In genomic region chr15:87711790-87712189, GRCm38 (mm10) we compare ENCODE assay signal across 24 mouse cellular contexts.
DNase-seq lines count a peak whose midpoint lies in the region; ATAC-seq lines count a peak whose summit lies in the region.
"Had no signal": no experiment of that assay in that cellular context is flagged by ENCODE, and none has a peak within 500 bp of the region (broad histone marks: within the 10 kb centered on the region; RNA-seq: fewer than 3 reads in every experiment).

No protein-coding gene starts in this region.

- no peak overlapping the region for H3K4me2 ChIP-seq in hindbrain, embryonic 12.5 days (replicated peaks)
- H3K4me2 ChIP-seq in hindbrain, embryonic 11.5 days (replicated peaks; ENCODE audit: low read depth, low read length), result no peak overlapping the region
- no peak overlapping the region for H3K4me2 ChIP-seq in midbrain, embryonic 16.5 days (ENCODE audit: low read length)
- H3K4me2 ChIP-seq in midbrain, embryonic 13.5 days (replicated peaks), result no peak overlapping the region
- H3K4me2 ChIP-seq in hindbrain, embryonic 15.5 days, result no peak overlapping the region
- peak overlapping the region; percentile 9 for H3K4me2 ChIP-seq in neural tube, embryonic 15.5 days
- H3K4me2 ChIP-seq in forebrain, embryonic 14.5 days (ENCODE audit: low read length), result no peak overlapping the region
- H3K4me2 ChIP-seq: forebrain, embryonic 15.5 days; intestine, embryonic 15.5 days had no signal

- no peak for ATAC-seq in hindbrain, embryonic 12.5 days (ENCODE audit: low FRiP score)
- ATAC-seq in hindbrain, embryonic 11.5 days (ENCODE audit: low FRiP score), result no peak
- no peak for ATAC-seq in midbrain, embryonic 16.5 days
- no peak for ATAC-seq in midbrain, embryonic 13.5 days
- no peak for ATAC-seq in hindbrain, embryonic 15.5 days (ENCODE audit: low FRiP score, low read depth)
- ATAC-seq in neural tube, embryonic 15.5 days (ENCODE audit: low FRiP score), result peak; percentile 32; the same call in 1 of the 2 replicates
- no peak for ATAC-seq in forebrain, embryonic 14.5 days
- ATAC-seq: CD4-positive, CD25-positive, alpha-beta regulatory T cell, adult 4 months; forebrain, embryonic 15.5 days; intestine, embryonic 15.5 days had no signal

- peaks cover 24% of the 10 kb centered on the region for H3K4me1 ChIP-seq in hindbrain, embryonic 12.5 days
- no peaks in the 10 kb centered on the region for H3K4me1 ChIP-seq in hindbrain, embryonic 11.5 days (replicated peaks; ENCODE audit: control insufficient read depth, insufficient read depth, low read length)
- H3K4me1 ChIP-seq in midbrain, embryonic 16.5 days (ENCODE audit: control insufficient read depth, insufficient read depth, low read length), result peaks cover 7% of the 10 kb centered on the region; the same call in 1 of the 2 replicates
- H3K4me1 ChIP-seq in midbrain, embryonic 13.5 days (replicated peaks), result peaks cover 19% of the 10 kb centered on the region
- H3K4me1 ChIP-seq in hindbrain, embryonic 15.5 days (replicated peaks), result peaks cover 29% of the 10 kb centered on the region
- peaks cover 38% of the 10 kb centered on the region for H3K4me1 ChIP-seq in neural tube, embryonic 15.5 days
- peaks cover 3% of the 10 kb centered on the region; the same call in 1 of the 2 replicates for H3K4me1 ChIP-seq in forebrain, embryonic 14.5 days (ENCODE audit: control insufficient read depth, insufficient read depth, low read length)
- H3K4me1 ChIP-seq: intestine, embryonic 15.5 days; megakaryocyte, embryonic 14.5 days had no signal

- DNase-seq in hindbrain, embryonic 11.5 days (ENCODE audit: low spot score), result no peak
- DNase-seq in forebrain, embryonic 14.5 days (ENCODE audit: low spot score), result no peak
- no peak for DNase-seq in right cerebral cortex, adult 2 months (ENCODE audit: low spot score in 2 of 2)
- DNase-seq: adrenal gland, postnatal 36 days; cerebellum, adult 18-20 months; cerebellum, postnatal 36 days; gastrocnemius, postnatal 25 days; heart, adult 2 months; heart, postnatal 36 days; kidney, adult 9 months; liver; lung, postnatal 14 days; thymus, adult 18-20 months; thymus, postnatal 4 days had no signal

- no peaks in the 10 kb centered on the region for H3K9me3 ChIP-seq in hindbrain, embryonic 12.5 days (replicated peaks)
- H3K9me3 ChIP-seq in hindbrain, embryonic 11.5 days (ENCODE audit: control insufficient read depth, low read length), result no peaks in the 10 kb centered on the region
- no peaks in the 10 kb centered on the region for H3K9me3 ChIP-seq in midbrain, embryonic 16.5 days (replicated peaks; ENCODE audit: control insufficient read depth, low read length, poor library complexity, severe bottlenecking)
- no peaks in the 10 kb centered on the region for H3K9me3 ChIP-seq in midbrain, embryonic 13.5 days
- no peaks in the 10 kb centered on the region for H3K9me3 ChIP-seq in hindbrain, embryonic 15.5 days
- H3K9me3 ChIP-seq in neural tube, embryonic 15.5 days (replicated peaks), result no peaks in the 10 kb centered on the region
- H3K9me3 ChIP-seq in forebrain, embryonic 14.5 days (replicated peaks; ENCODE audit: control insufficient read depth, low read length), result no peaks in the 10 kb centered on the region
- H3K9me3 ChIP-seq: embryonic facial prominence, embryonic 10.5 days; forebrain, embryonic 15.5 days; intestine, embryonic 15.5 days had no signal

- no peaks in the 10 kb centered on the region for H3K36me3 ChIP-seq in hindbrain, embryonic 12.5 days
- no peaks in the 10 kb centered on the region for H3K36me3 ChIP-seq in hindbrain, embryonic 11.5 days (ENCODE audit: control insufficient read depth, insufficient read depth, low read length)
- H3K36me3 ChIP-seq in midbrain, embryonic 16.5 days (ENCODE audit: control insufficient read depth, insufficient read depth, low read length), result no peaks in the 10 kb centered on the region
- H3K36me3 ChIP-seq in midbrain, embryonic 13.5 days, result no peaks in the 10 kb centered on the region
- no peaks in the 10 kb centered on the region for H3K36me3 ChIP-seq in hindbrain, embryonic 15.5 days
- no peaks in the 10 kb centered on the region for H3K36me3 ChIP-seq in neural tube, embryonic 15.5 days
- H3K36me3 ChIP-seq in forebrain, embryonic 14.5 days (ENCODE audit: control insufficient read depth, insufficient read depth, low read length), result no peaks in the 10 kb centered on the region
- H3K36me3 ChIP-seq: embryonic facial prominence, embryonic 10.5 days; forebrain, embryonic 15.5 days; intestine, embryonic 15.5 days had no signal

- no peak overlapping the region for H3K9ac ChIP-seq in hindbrain, embryonic 12.5 days
- no peak overlapping the region for H3K9ac ChIP-seq in hindbrain, embryonic 11.5 days (ENCODE audit: low read depth, low read length)
- no peak overlapping the region for H3K9ac ChIP-seq in midbrain, embryonic 16.5 days (ENCODE audit: low read depth, low read length)
- H3K9ac ChIP-seq in midbrain, embryonic 13.5 days (replicated peaks), result no peak overlapping the region
- no peak overlapping the region for H3K9ac ChIP-seq in hindbrain, embryonic 15.5 days
- H3K9ac ChIP-seq in neural tube, embryonic 15.5 days (replicated peaks), result no peak overlapping the region
- no peak overlapping the region for H3K9ac ChIP-seq in forebrain, embryonic 14.5 days (ENCODE audit: low read length)
- H3K9ac ChIP-seq: forebrain, embryonic 15.5 days; intestine, embryonic 15.5 days had no signal

- H3K4me3 ChIP-seq in hindbrain, embryonic 12.5 days, result no peak overlapping the region
- H3K4me3 ChIP-seq in hindbrain, embryonic 11.5 days (ENCODE audit: low read depth, low read length), result no peak overlapping the region
- no peak overlapping the region for H3K4me3 ChIP-seq in midbrain, embryonic 16.5 days (ENCODE audit: low read depth, low read length)
- no peak overlapping the region for H3K4me3 ChIP-seq in midbrain, embryonic 13.5 days (replicated peaks)
- H3K4me3 ChIP-seq in hindbrain, embryonic 15.5 days, result no peak overlapping the region
- no peak overlapping the region for H3K4me3 ChIP-seq in neural tube, embryonic 15.5 days (replicated peaks)
- H3K4me3 ChIP-seq in forebrain, embryonic 14.5 days (ENCODE audit: low read depth, low read length), result no peak overlapping the region
- H3K4me3 ChIP-seq: embryonic facial prominence, embryonic 10.5 days; forebrain, embryonic 15.5 days; heart, adult 2 months; intestine, embryonic 15.5 days had no signal

- WGBS in hindbrain, embryonic 12.5 days, result 75% methylated on average over 4 of the region's 4 CpGs
- WGBS in hindbrain, embryonic 11.5 days, result 78% methylated on average over 4 of the region's 4 CpGs
- 60% methylated on average over 4 of the region's 4 CpGs for WGBS in midbrain, embryonic 16.5 days
- WGBS in midbrain, embryonic 13.5 days, result 75% methylated on average over 4 of the region's 4 CpGs
- 51% methylated on average over 4 of the region's 4 CpGs for WGBS in hindbrain, embryonic 15.5 days
- 29% methylated on average over 4 of the region's 4 CpGs for WGBS in neural tube, embryonic 15.5 days
- 74% methylated on average over 4 of the region's 4 CpGs for WGBS in forebrain, embryonic 14.5 days

- no peaks in the 10 kb centered on the region for H3K27me3 ChIP-seq in hindbrain, embryonic 12.5 days
- no peaks in the 10 kb centered on the region for H3K27me3 ChIP-seq in hindbrain, embryonic 11.5 days (ENCODE audit: control insufficient read depth, insufficient read depth, low read length)
- no peaks in the 10 kb centered on the region for H3K27me3 ChIP-seq in midbrain, embryonic 16.5 days (ENCODE audit: control insufficient read depth, insufficient read depth, low read depth, low read length)
- H3K27me3 ChIP-seq in midbrain, embryonic 13.5 days, result no peaks in the 10 kb centered on the region
- H3K27me3 ChIP-seq in hindbrain, embryonic 15.5 days, result no peaks in the 10 kb centered on the region
- H3K27me3 ChIP-seq in neural tube, embryonic 15.5 days (replicated peaks), result no peaks in the 10 kb centered on the region
- H3K27me3 ChIP-seq in forebrain, embryonic 14.5 days (replicated peaks; ENCODE audit: control insufficient read depth, insufficient read depth, low read length), result no peaks in the 10 kb centered on the region
- H3K27me3 ChIP-seq: forebrain, embryonic 15.5 days; intestine, embryonic 15.5 days; megakaryocyte, embryonic 14.5 days had no signal

- 0 out of 2 replicates have a peak overlapping the region, but pooled peaks have one; percentile 17 for H3K27ac ChIP-seq in hindbrain, embryonic 12.5 days
- no peak overlapping the region for H3K27ac ChIP-seq in hindbrain, embryonic 11.5 days (ENCODE audit: low read depth, low read length)
- 0 out of 2 replicates have a peak overlapping the region, but pooled peaks have one; percentile 24 for H3K27ac ChIP-seq in midbrain, embryonic 16.5 days (ENCODE audit: low read length)
- no peak overlapping the region for H3K27ac ChIP-seq in midbrain, embryonic 13.5 days
- peak overlapping the region; percentile 43 for H3K27ac ChIP-seq in hindbrain, embryonic 15.5 days (replicated peaks)
- H3K27ac ChIP-seq in neural tube, embryonic 15.5 days (replicated peaks), result peak overlapping the region; percentile 79
- no peak overlapping the region for H3K27ac ChIP-seq in forebrain, embryonic 14.5 days (ENCODE audit: low read depth, low read length)
- H3K27ac ChIP-seq: embryonic facial prominence, embryonic 10.5 days; heart, adult 2 months; intestine, embryonic 15.5 days had no signal

Comparison
In these comparisons a context has a peak if more than half of its experiments do, and no peak if none do; other contexts are left out.
1. H3K27ac ChIP-seq: peak in hindbrain, embryonic 12.5 days (single experiment), midbrain, embryonic 16.5 days (single experiment), hindbrain, embryonic 15.5 days (single experiment) and neural tube, embryonic 15.5 days (single experiment); none in hindbrain, embryonic 11.5 days (single experiment), midbrain, embryonic 13.5 days (single experiment) and forebrain, embryonic 14.5 days (single experiment).